Mouse (Mus musculus) embryo, embryonic 9.5 days (tissue): Measurements from ENCODE around the gene Timeless.
"Not testable (repeated sequence)": the region's sequence is repeated elsewhere in the genome, so short reads cannot be mapped to it uniquely, and the experiment has no call there.

Source experiments
- DNase-seq: peaks from one replicate; pipeline ENCODE4 v3.0.0-alpha.2; 2017; ENCODE audit errors: extremely low spot score

Timeless gene

DNA sequence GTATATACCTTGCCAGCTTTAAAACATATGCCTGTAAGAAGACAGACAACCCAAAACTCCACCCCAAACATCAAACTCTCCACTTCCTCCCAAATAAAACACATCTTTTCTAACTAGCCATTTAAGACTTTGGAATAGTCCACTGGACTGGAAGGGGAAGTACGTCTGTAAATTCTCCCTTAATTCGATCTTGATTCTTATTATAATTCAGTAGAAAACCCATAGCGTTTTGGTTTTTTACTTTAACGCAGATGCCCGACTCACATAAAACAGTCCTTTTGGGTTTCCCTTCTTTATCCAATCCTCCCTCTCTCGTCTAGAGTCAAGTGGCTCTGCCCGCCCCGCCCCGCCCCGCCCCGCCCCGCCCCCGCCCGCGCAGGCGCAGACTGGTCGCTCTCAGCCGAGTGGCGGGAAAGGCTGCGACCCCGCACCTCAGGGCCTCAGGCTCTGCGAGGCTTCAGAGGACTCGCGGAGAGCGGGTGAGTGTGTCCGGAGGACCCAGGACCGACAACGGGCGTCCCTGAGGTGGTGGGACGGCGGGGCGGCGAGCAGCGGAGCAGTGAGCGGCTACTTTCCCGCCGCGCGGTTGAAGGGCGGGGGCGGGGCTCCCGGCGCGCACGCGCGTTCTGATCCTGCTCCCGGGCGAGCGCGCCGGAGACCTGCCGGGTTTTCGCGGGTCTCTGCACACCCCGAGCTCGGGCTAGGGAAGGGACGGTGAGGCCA lies at the start of gene Timeless:
Timeless (plus strand) TSS at position 369 of the 723 bp plus-strand sequence.
- DNase-seq = peak; percentile 93

DNA sequence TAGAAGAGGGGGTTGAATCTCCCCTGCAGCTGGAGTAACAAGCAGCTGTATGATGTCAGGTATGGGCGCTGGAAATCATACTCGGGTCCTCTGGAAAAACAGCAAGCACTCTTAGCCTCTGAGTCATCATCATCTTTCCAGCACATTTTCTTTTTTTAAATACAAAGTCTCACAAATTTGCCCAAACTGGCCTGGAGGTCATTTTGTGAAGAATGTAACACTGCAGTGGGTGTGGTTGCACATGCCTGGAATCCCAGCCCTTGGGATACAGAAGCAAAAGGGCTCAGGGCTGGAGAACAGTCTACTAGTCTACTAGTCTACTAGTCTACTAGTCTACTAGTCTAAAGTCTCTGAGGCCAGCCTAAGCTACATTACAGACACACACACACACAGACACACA lies 47.6 kb upstream of the Timeless start:
- no peak for DNase-seq

DNA sequence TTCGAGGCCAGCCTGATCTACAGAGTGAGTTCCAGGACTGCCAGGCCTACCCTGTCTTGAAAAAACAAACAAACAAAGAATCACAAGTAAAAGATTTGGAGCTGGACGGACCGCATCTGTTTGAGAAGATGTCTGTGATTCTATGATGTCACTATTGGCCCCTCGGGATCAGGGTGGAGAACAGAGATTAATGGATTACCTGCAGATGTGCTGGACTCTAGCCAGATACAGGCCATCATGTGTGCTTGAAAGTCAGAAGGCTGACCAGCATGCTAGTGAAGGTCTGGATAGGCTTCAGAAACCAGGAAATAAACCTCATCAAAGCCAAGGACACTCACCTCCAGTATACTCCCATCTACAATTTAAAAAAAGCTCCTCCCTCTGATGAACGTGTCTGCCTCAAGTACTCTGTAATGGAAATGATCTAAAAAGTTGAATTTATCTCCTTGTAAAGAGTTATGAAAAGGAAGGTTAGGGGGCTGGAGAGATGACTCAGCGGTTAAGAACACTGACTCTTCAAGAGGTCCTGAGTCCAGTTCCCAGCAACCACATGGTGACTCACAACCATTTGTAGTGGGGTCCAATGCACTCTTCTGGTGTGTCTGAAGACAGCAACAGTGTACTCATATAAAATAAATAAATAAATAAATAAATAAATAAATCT lies 46.5 kb upstream of the Timeless start:
- no peak for DNase-seq

DNA sequence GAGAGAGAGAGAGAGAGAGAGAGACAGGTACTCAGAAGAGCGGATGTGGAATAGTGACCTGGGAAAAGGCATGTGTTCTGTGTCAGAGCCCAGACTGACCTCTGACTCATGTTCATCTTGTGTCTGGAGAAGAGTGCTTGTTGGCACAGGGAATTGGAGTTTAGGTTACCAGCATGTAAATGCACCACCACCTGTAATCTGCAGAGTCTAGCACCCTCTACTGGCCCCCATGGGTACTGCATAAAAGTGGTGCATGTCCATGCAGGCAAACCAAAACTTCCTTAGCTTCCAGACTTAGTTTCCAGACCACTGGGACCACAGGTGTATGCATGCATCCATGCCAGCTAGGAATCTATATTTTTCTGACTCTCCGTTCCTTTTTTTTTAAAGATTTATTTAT lies 45.9 kb upstream of the Timeless start:
- peak; percentile 89 for DNase-seq

- DNase-seq = no peak
Observed at GRCm38 (mm10) chr10:128187181-128187605, 44.7 kb upstream of the Timeless start.

- DNase-seq = peak; percentile 63
Observed at GRCm38 (mm10) chr10:128188242-128188877, 43.5 kb upstream of the Timeless start.

- no peak for DNase-seq
Observed at GRCm38 (mm10) chr10:128191472-128191871, 40.4 kb upstream of the Timeless start.

- not testable (repeated sequence) for DNase-seq
Observed at GRCm38 (mm10) chr10:128192030-128192766, 39.7 kb upstream of the Timeless start.

DNA sequence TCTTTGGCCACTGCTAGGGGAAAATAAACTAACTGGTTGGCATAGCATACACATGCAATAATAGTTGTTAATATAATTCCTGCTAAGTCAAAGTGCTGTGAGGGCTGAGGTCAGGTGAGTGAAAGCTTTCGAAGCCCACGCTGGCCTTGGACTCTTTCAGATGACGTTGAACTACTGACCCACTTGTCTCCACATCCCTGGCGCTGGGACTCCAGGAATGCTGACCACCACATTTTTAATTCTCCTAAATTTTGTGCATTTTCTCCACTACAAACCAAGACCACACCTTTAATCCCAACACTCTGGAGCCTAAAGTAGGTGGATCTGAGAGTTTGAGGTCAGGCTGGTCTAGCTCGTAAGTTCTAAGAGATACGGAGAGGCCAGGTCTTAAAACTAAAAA lies 38.8 kb upstream of the Timeless start:
- no peak for DNase-seq

GRCm38 (mm10) chr10:128194024-128194550 lies 37.8 kb upstream of the Timeless start, which contains the start of gene Gls2:
TSS of gene Gls2 (plus strand) at chr10:128194457.
- peak; percentile 99 for DNase-seq

GRCm38 (mm10) chr10:128194551-128195461 lies 37.1 kb upstream of the Timeless start:
- no peak for DNase-seq

- DNase-seq = no peak
Observed at GRCm38 (mm10) chr10:128201856-128202255, 30.0 kb upstream of the Timeless start.

DNA sequence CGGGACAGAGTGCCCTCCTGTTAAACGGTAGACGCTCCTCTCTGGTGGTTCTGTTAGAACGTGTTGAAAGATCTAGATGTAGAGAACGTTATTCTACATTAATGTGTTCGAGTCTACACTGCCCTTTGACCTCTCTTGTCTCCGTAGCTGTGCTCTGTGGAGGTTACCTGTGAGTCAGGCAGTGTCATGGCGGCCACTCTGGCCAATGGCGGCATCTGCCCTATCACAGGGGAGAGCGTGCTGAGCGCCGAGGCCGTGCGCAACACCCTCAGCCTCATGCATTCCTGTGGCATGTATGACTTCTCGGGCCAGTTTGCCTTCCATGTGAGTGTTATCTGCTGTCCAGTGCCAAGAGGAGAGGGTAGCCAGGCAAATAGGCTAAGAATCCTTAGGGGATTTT lies 26.9 kb upstream of the Timeless start:
- no peak for DNase-seq

DNA sequence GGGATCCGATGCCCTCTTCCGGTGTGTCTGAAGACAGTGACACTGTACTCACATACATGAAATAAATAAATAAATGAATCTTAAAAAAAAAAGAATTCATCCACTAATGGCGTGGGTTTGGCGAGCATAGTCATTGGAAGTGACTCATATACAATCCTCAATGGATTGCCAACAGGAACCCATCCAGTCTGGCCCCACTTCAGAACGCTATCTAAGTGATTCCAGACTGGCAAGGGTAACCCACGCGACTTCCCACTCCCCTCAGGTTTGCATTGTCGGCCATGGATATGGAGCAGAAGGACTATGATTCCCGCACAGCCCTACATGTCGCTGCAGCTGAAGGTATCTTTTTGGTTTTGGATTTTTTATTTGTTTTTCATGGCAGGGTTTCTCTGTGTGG lies 23.5 kb upstream of the Timeless start:
- no peak for DNase-seq

DNA sequence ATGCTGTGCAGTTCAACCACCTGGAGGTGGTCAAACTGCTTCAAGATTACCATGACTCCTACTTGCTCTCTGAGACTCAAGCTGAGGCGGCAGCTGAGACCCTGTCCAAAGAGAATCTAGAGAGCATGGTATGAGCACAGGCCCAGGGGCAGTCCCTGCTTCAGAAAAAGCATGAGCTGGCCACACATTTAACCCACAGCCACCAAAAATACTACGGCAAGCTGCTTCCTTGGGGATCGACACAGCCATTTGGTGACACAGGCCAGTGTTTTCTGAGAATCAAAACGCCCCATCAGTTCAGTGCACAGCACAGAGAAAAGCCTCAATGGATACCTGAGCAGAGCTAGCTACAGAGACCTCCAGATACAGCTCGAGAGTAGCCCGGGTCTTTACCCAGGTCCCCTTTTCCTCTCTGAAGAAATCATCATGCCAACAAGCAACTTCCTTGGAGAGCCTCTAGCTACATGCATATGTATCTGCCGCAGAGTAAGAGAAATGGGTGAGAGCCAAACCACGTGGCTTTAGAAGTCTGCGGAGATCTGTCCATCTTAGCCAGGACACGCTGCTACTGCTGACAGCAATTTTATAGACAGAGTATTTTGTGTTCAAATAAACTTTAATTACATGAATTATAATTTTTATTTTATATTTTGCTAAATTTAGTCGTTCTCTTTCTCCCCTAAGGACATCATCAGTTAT lies 22.4 kb upstream of the Timeless start:
- no peak for DNase-seq

DNA sequence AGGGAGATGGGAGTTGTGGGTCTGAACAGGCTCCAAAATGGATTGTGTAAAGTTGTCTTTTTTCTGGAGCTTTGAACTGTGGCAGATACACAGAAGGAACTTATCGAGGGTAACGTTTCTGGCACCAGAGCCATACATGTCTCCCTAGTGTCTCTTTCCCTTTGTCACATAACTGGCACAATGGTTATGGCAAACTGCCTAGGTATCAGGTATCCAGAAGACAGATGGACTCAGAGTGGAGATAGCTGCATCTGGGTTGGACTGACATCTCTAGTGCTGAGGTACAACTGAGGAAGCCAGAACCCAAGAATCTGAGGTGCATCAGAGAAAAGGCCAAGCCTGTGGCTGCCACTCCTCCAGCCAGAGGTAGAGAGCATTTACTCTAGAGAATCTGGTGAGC lies 21.7 kb upstream of the Timeless start:
- no peak for DNase-seq

DNA sequence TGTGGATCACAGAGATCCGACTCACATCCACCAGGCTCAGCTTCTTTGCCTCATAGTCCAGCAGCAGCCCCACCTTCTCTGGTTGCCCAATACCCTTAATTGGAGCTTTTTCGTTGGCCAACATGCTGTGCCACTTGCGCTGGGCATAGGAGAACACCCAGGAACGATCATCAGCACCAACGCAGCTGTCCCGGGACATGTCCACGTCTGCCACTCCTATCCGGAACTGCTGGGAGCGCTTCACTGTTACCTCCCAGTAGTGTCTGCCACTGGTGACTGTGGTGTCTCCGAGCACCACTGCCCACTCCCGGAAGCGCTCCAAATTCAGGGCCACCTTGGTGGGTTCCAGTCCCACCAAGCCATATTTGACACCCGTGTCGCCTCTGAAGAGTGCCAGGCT lies 20.9 kb upstream of the Timeless start:
- no peak for DNase-seq

GRCm38 (mm10) chr10:128211390-128212108 lies 20.3 kb upstream of the Timeless start, which contains the start of gene Spryd4:
TSS of gene Spryd4 (minus strand) at chr10:128211807.
- DNase-seq = peak; percentile 91

GRCm38 (mm10) chr10:128212148-128212547 lies 19.7 kb upstream of the Timeless start:
- no peak for DNase-seq
